Mouse (Mus musculus): ENCODE results near the gene Pate3.
"Not testable (repeated sequence)": the region's sequence is repeated elsewhere in the genome, so short reads cannot be mapped to it uniquely, and the experiment has no call there.

The Pate3 gene

GRCm38 (mm10) chr9:35648102-35648501, at the start of gene Pate3:
Gene Pate3, minus strand, starts transcription at chr9:35648202.
- DNase-seq = no peak

- no peak for DNase-seq
Measured at GRCm38 (mm10) chr9:35691924-35692323, 43.9 kb upstream of the Pate3 start.

GRCm38 (mm10) chr9:35687013-35687412, 39.0 kb upstream of the Pate3 start, which contains the start of gene Pate1:
Gene Pate1, minus strand, starts transcription at chr9:35687390.
- DNase-seq = no peak

GRCm38 (mm10) chr9:35673557-35673956, 25.6 kb upstream of the Pate3 start:
- no peak for DNase-seq

- no peak for DNase-seq
Measured at GRCm38 (mm10) chr9:35632981-35633380, 15.0 kb downstream of the Pate3 start.

GRCm38 (mm10) chr9:35616784-35617183, 31.2 kb downstream of the Pate3 start:
- not testable (repeated sequence) for DNase-seq

GRCm38 (mm10) chr9:35614005-35614404, 34.0 kb downstream of the Pate3 start:
- DNase-seq = no peak

- DNase-seq = no peak
Measured at GRCm38 (mm10) chr9:35611841-35612240, 36.2 kb downstream of the Pate3 start, which contains the start of gene Pate4. Gene Pate4, minus strand, starts transcription at chr9:35611941.

- no peak for DNase-seq
Measured at GRCm38 (mm10) chr9:35607647-35608405, 40.2 kb downstream of the Pate3 start.

Measured in cerebellum, adult 8-10 months (tissue).